Mouse (Mus musculus) mammary gland, adult 2 months (tissue): ENCODE data around the gene 9430097D07Rik. TPM values are rescaled to one million over a fixed set of nuclear protein-coding genes. Genes with fewer than 3 reads are reported as not detected.

Source experiments
- polyA plus RNA-seq: library from polyadenylated mRNA; depleted of rRNA; stranded (reverse); fragments of >200 nt; gene quantifications from 2 replicates; pipeline ENCODE4 v1.2.3, GENCODE M21; 2012; ENCODE audit warnings: low replicate concordance; rRNA removed

Gene 9430097D07Rik
- not detected in 2 replicates for polyA plus RNA-seq

GRCm38 (mm10) chr2:32575586-32576160, at the start of gene 9430097D07Rik:
Gene 9430097D07Rik, minus strand, starts transcription at chr2:32575684.

GRCm38 (mm10) chr2:32621517-32621859, 46.0 kb upstream of the 9430097D07Rik start, which contains the start of gene Ak1:
Gene Ak1, plus strand, starts transcription at chr2:32621758.

GRCm38 (mm10) chr2:32599409-32599808, 23.9 kb upstream of the 9430097D07Rik start, which contains the start of gene St6galnac6:
Gene St6galnac6, plus strand, starts transcription at chr2:32599709.

GRCm38 (mm10) chr2:32586871-32587351, 11.4 kb upstream of the 9430097D07Rik start, which contains the start of gene St6galnac4:
Gene St6galnac4, plus strand, starts transcription at chr2:32587095.

GRCm38 (mm10) chr2:32574497-32574896, 987 bp downstream of the 9430097D07Rik start, which contains the start of gene Pip5kl1:
Gene Pip5kl1, plus strand, starts transcription at chr2:32574797.

GRCm38 (mm10) chr2:32570698-32571494, 4.6 kb downstream of the 9430097D07Rik start, which contains the start of gene Dpm2:
Gene Dpm2, plus strand, starts transcription at chr2:32570858.

GRCm38 (mm10) chr2:32534733-32535471, 40.6 kb downstream of the 9430097D07Rik start, which contains the start of gene Fam102a:
Gene Fam102a, plus strand, starts transcription at chr2:32535332.

Other genes with a start within 250 kb of the 9430097D07Rik start
- 264 and 330 TPM in 2 replicates for gene Ciz1, start 223.4 kb downstream of the 9430097D07Rik start, polyA plus RNA-seq
- gene Dnm1, start 222.3 kb downstream of the 9430097D07Rik start, polyA plus RNA-seq, result 120 and 279 TPM in 2 replicates
- gene 1110008P14Rik, start 193.7 kb downstream of the 9430097D07Rik start, polyA plus RNA-seq, result 333 and 396 TPM in 2 replicates
- 199 and 205 TPM in 2 replicates for gene Lcn2, start 187.4 kb downstream of the 9430097D07Rik start, polyA plus RNA-seq
- gene Ptges2, start 179.8 kb downstream of the 9430097D07Rik start, polyA plus RNA-seq, result 34.1 and 62.0 TPM in 2 replicates
- gene Naif1, start 125.2 kb downstream of the 9430097D07Rik start, polyA plus RNA-seq, result 6.2 and 7.5 TPM in 2 replicates
- 24.3 and 27.5 TPM in 2 replicates for gene Slc25a25, start 124.2 kb downstream of the 9430097D07Rik start, polyA plus RNA-seq
- 32.3 and 66.9 TPM in 2 replicates for gene Fam102a, start 40.4 kb downstream of the 9430097D07Rik start, polyA plus RNA-seq
- gene Dpm2, start 4.8 kb downstream of the 9430097D07Rik start, polyA plus RNA-seq, result 127 and 170 TPM in 2 replicates
- gene Pip5kl1, start 887 bp downstream of the 9430097D07Rik start, polyA plus RNA-seq, result 0.20 TPM in 1 of 2 replicates, not detected in the other
- 28.7 and 39.7 TPM in 2 replicates for gene St6galnac4, start 11.4 kb upstream of the 9430097D07Rik start, polyA plus RNA-seq
- gene St6galnac6, start 24.0 kb upstream of the 9430097D07Rik start, polyA plus RNA-seq, result 69.1 and 77.3 TPM in 2 replicates
- gene Ak1, start 46.1 kb upstream of the 9430097D07Rik start, polyA plus RNA-seq, result 13.3 and 257 TPM in 2 replicates
- 204 and 247 TPM in 2 replicates for gene Eng, start 70.9 kb upstream of the 9430097D07Rik start, polyA plus RNA-seq
- 58.6 and 75.4 TPM in 2 replicates for gene Fpgs, start 128.5 kb upstream of the 9430097D07Rik start, polyA plus RNA-seq
- gene Cdk9, start 137.4 kb upstream of the 9430097D07Rik start, polyA plus RNA-seq, result 122 and 141 TPM in 2 replicates
- gene Sh2d3c, start 145.4 kb upstream of the 9430097D07Rik start, polyA plus RNA-seq, result 70.1 and 122 TPM in 2 replicates
- gene 6330409D20Rik, start 165.3 kb upstream of the 9430097D07Rik start, polyA plus RNA-seq, result not detected in 2 replicates
- gene Tor2a, start 181.6 kb upstream of the 9430097D07Rik start, polyA plus RNA-seq, result 65.6 and 109 TPM in 2 replicates
- 0.42 and 0.70 TPM in 2 replicates for gene Ttc16, start 199.9 kb upstream of the 9430097D07Rik start, polyA plus RNA-seq
- 7.6 and 8.0 TPM in 2 replicates for gene Ptrh1, start 200.1 kb upstream of the 9430097D07Rik start, polyA plus RNA-seq
- gene Cfap157, start 208.7 kb upstream of the 9430097D07Rik start, polyA plus RNA-seq, result not detected in 2 replicates